Mouse (Mus musculus): Measurements from ENCODE around the gene Gm28048. TPM values are rescaled to one million over a fixed set of nuclear protein-coding genes. Genes with fewer than 3 reads are reported as not detected.

Gene Gm28048
- polyA plus RNA-seq, 1 experiment from 2014 or later, result 6.8 TPM

DNA sequence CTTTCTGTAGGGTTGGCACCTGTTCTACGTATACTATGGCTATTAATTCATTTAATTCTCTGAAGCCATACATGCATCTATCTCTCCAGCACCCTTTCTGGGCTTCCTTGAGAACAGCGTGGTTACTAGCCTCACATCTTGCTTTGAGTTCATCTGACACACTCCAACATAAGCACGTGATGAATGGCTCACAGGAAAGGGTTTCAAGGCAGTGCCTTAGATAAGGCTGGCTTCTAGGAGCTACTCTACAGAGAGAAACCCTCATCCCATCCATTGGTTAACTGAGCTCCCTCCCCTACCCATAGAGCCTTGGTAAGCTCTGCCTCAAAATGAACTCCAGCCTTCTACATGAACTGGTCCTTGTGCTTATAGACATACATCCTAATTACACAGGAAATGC is 168.5 kb downstream of the Gm28048 start:
- Histone ChIP-seq H3K4me3 (replicated peaks) (no peak overlapping the region), H3K27ac (peak overlapping the region; percentile 45; the same call in 1 of the 2 replicates), H3K36me3 (no peaks in the 10 kb centered on the region), H3K27me3 (no peaks in the 10 kb centered on the region), H3K9ac (no peak overlapping the region), H3K9me3 (replicated peaks) (no peaks in the 10 kb centered on the region), H3K4me2 (no peak overlapping the region), H3K4me1 (replicated peaks) (peaks cover 52% of the 10 kb centered on the region)
- WGBS (ENCODE audit: insufficient replicate concordance), result 15% methylated on average over 3 of the region's 3 CpGs
- ATAC-seq (ENCODE audit: low read depth) (peak; percentile 76), DNase-seq (peak; percentile 18)

DNA sequence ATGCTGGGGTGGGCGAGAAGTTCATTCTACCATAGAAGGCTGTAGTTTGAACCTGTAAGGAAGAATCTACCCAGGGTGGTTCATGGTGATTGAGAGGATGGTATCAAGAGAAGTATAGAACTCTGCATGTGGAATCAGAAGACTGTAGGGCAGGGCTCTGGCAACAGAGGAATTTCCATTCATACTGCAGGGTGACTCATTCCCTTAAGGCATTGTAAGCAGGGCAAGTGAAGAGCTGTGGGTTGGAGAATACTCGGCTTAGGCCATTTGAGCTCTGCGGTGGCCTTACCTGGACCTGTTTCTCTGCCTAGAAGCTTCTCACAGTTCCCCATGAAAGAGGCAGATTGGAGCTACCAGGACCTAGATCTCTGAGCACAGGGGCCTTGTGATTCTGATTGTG is 170.5 kb downstream of the Gm28048 start:
- H3K27me3 ChIP-seq, result no peaks in the 10 kb centered on the region
- H3K9ac ChIP-seq, result no peak overlapping the region
- H3K9me3 ChIP-seq (replicated peaks), result no peaks in the 10 kb centered on the region
- no peak overlapping the region for H3K27ac ChIP-seq
- no peak overlapping the region for H3K4me2 ChIP-seq
- DNase-seq (no peak), ATAC-seq (ENCODE audit: low read depth) (no peak)
- H3K36me3 ChIP-seq, result no peaks in the 10 kb centered on the region
- 82% methylated on average over 3 of the region's 3 CpGs for WGBS (ENCODE audit: insufficient replicate concordance)
- H3K4me1 ChIP-seq (replicated peaks), result peaks cover 70% of the 10 kb centered on the region
- no peak overlapping the region for H3K4me3 ChIP-seq (replicated peaks)

DNA sequence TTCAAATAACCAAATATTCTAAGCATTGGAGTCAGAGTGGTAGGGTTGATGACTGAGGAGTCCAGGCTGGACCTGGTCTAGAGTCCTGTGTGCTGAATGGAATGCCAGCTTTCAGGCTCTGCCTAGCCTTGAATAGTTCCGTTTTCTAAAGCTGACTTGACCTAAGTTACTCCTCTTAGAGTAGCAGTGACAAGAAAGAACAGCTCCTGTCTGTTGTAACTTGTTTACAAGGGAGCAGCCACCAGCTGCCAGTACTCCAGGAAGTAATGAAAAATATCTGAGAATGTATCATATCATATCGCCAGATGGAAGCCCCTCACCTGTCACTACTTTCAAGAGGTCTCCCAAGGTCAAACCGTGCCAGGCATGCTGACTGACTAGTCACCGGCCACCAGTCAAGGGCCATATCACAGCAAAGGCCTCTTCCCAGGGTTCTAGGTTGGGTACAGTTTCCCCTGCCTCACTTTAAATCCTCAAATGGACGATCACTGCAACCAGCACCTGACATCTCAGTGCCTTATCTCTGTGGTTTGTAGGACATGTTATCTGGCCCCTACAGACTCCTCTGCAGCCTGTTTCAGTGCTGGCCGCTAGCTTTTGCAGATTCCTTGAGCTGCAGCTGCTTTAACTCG is 172.3 kb downstream of the Gm28048 start:
- DNase-seq (peak; percentile 32), ATAC-seq (ENCODE audit: low read depth) (peak; percentile 66; the same call in 1 of the 2 replicates)
- H3K27me3 ChIP-seq, result no peaks in the 10 kb centered on the region
- H3K27ac ChIP-seq, result no peak overlapping the region
- H3K4me3 ChIP-seq (replicated peaks), result no peak overlapping the region
- WGBS (ENCODE audit: insufficient replicate concordance), result 15% methylated on average over 7 of the region's 7 CpGs
- peaks cover 68% of the 10 kb centered on the region for H3K4me1 ChIP-seq (replicated peaks)
- H3K9me3 ChIP-seq (replicated peaks), result no peaks in the 10 kb centered on the region
- H3K4me2 ChIP-seq, result peak overlapping the region; percentile 37
- H3K9ac ChIP-seq, result no peak overlapping the region
- no peaks in the 10 kb centered on the region for H3K36me3 ChIP-seq

DNA sequence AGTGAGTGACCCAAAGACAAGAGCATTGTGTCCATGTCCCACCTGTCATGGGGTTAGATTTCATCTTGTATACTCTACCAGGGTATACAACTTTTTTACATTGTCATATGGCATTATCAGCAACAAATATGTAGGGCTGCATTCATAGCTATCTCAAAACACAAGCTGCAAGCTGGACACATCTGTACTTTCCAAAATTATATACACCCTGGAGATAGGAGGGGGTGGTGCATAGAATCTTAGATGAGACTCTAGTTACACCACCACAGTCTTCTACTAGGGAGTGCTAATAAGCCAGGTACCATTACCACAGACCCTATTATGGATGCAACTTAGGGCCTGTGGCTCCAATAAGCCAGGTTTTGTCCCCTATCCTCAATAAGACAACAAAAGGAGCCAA is 173.8 kb downstream of the Gm28048 start:
- H3K36me3 ChIP-seq, result no peaks in the 10 kb centered on the region
- peaks cover 53% of the 10 kb centered on the region for H3K4me1 ChIP-seq (replicated peaks)
- H3K27ac ChIP-seq, result no peak overlapping the region
- H3K4me2 ChIP-seq, result no peak overlapping the region
- H3K9me3 ChIP-seq (replicated peaks), result no peaks in the 10 kb centered on the region
- no peak for DNase-seq
- peak; percentile 62 for ATAC-seq (ENCODE audit: low read depth)
- H3K27me3 ChIP-seq, result no peaks in the 10 kb centered on the region
- no peak overlapping the region for H3K9ac ChIP-seq
- H3K4me3 ChIP-seq (replicated peaks), result no peak overlapping the region

DNA sequence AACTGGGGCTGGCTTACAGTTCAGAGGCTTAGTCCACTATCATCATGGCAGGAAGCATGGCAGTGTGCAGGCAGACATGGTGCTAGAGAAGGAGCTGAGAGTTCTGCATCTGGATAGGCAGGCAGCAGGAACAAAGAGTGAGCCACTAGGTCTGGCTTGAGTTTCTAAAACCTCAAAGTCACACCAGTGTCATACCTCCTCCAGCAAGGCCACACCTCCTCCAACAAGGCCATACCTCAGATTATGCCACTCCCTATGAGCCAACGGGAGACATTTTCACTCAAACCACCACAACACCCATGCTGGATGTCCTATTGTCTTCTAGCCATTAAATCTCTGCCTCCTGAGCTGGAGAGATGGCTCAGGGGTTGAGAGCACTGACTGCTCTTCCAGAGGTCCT is 176.7 kb downstream of the Gm28048 start:
- ATAC-seq (ENCODE audit: low read depth) (no peak), DNase-seq (no peak)
- peaks cover 45% of the 10 kb centered on the region for H3K4me1 ChIP-seq (replicated peaks)
- H3K27ac ChIP-seq, result no peak overlapping the region
- H3K9me3 ChIP-seq (replicated peaks), result no peaks in the 10 kb centered on the region
- no peak overlapping the region for H3K9ac ChIP-seq
- no peaks in the 10 kb centered on the region for H3K27me3 ChIP-seq
- H3K36me3 ChIP-seq, result no peaks in the 10 kb centered on the region
- no peak overlapping the region for H3K4me3 ChIP-seq (replicated peaks)
- 40% methylated on average over 1 of the region's 1 CpGs for WGBS (ENCODE audit: insufficient replicate concordance)
- H3K4me2 ChIP-seq, result no peak overlapping the region

DNA sequence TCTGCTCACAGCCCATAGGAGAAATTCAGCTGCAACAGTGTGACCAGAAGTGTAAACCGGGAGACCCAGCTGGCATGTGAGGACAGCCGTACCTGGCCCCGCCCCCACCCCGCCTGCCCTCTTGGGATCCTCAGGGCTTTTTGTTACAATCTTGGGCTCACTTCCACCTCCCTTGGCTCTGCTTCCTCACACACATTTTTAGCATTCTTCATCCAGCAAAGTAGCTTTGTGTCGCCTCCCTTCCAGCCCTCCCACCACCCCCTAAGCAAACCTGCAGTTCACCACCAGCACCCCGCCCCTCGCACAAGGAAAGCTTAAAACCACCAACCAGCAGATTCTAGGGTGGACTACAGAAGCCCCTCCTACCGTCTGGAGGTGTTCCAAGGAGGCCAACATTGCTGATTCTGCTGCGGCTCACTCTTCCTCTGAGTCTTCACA is 181.9 kb downstream of the Gm28048 start:
- H3K4me3 ChIP-seq (replicated peaks), result no peak overlapping the region
- peaks cover 23% of the 10 kb centered on the region for H3K4me1 ChIP-seq (replicated peaks)
- no peak for DNase-seq
- H3K4me2 ChIP-seq, result 0 out of 2 replicates have a peak overlapping the region, but pooled peaks have one; percentile 10
- H3K9me3 ChIP-seq (replicated peaks), result no peaks in the 10 kb centered on the region
- H3K27ac ChIP-seq, result no peak overlapping the region; the same call in 1 of the 2 replicates
- no peak for ATAC-seq (ENCODE audit: low read depth)
- no peaks in the 10 kb centered on the region for H3K36me3 ChIP-seq
- no peaks in the 10 kb centered on the region for H3K27me3 ChIP-seq
- WGBS (ENCODE audit: insufficient replicate concordance), result 32% methylated on average over 9 of the region's 9 CpGs
- no peak overlapping the region for H3K9ac ChIP-seq

DNA sequence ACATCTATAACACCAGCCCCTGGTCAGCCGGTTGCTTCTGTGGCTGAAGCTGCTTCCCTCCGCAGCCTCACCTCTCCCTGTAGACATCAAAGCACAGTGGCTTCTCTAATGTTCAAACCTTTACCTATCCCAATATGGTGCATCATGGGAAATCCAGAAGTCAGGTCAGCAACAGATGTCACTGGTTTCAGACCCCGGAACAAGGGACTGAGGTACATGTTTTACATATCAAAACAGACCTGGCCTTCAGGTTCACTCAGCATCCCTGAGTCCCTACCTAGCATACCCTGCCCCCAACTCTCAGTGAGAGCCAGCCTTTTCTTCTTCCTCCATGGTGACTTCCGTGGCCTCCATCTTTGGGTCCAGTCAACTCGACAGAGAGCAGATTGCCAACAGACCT is 183.0 kb downstream of the Gm28048 start:
- Histone ChIP-seq H3K36me3 (no peaks in the 10 kb centered on the region), H3K27ac (no peak overlapping the region), H3K9ac (no peak overlapping the region), H3K9me3 (replicated peaks) (no peaks in the 10 kb centered on the region), H3K4me3 (replicated peaks) (no peak overlapping the region), H3K27me3 (no peaks in the 10 kb centered on the region), H3K4me1 (replicated peaks) (peaks cover 34% of the 10 kb centered on the region), H3K4me2 (no peak overlapping the region)
- WGBS (ENCODE audit: insufficient replicate concordance), result 66% methylated on average over 5 of the region's 5 CpGs
- ATAC-seq (ENCODE audit: low read depth) (no peak), DNase-seq (no peak)

DNA sequence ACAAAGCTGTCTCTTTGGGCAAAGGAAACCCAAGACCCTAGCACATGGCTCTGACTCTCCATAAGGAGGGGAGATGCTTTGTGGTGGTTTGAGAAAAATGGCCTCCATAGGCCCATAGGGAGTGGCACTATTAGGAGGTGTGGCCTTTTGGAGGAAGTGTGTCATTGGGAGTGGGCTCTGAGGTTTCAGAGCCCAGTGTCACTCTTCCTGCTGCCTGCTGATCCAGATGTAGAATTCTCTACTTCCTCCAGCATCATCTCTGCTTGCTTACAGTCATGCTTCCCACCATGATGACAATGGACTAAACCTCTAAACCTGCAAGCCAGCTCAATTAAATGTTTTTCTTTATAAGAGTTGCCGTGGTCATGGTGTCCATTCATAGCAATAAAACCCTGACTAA is 187.2 kb downstream of the Gm28048 start:
- H3K27ac ChIP-seq, result no peak overlapping the region
- DNase-seq (no peak), ATAC-seq (ENCODE audit: low read depth) (no peak)
- peaks cover 45% of the 10 kb centered on the region for H3K4me1 ChIP-seq (replicated peaks)
- WGBS (ENCODE audit: insufficient replicate concordance), result 68% methylated on average over 1 of the region's 1 CpGs
- H3K4me3 ChIP-seq (replicated peaks), result no peak overlapping the region
- H3K4me2 ChIP-seq, result no peak overlapping the region
- H3K36me3 ChIP-seq, result no peaks in the 10 kb centered on the region
- H3K9ac ChIP-seq, result no peak overlapping the region
- H3K27me3 ChIP-seq, result no peaks in the 10 kb centered on the region
- no peaks in the 10 kb centered on the region for H3K9me3 ChIP-seq (replicated peaks)

DNA sequence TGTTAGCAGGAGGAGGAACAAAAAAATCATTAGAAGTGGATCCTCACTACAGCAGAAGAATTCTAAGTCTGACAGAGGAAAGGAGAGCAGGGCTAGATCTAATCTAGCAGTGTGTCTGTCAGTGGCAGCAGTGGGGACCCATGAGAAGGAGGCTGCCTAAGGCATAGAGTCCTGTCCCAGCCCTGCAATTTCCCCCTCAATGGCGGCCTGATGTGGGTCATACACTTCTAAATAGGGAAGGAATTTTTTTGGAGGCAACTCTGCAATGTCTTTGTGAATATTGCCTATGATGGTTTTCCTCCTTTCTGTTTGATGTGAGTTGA is 188.0 kb downstream of the Gm28048 start:
- 26% methylated on average over 1 of the region's 1 CpGs for WGBS (ENCODE audit: insufficient replicate concordance)
- Histone ChIP-seq H3K36me3 (no peaks in the 10 kb centered on the region), H3K27ac (peak overlapping the region; percentile 75), H3K4me3 (replicated peaks) (no peak overlapping the region), H3K27me3 (no peaks in the 10 kb centered on the region), H3K9me3 (replicated peaks) (no peaks in the 10 kb centered on the region), H3K4me1 (replicated peaks) (peaks cover 48% of the 10 kb centered on the region), H3K9ac (no peak overlapping the region), H3K4me2 (peak overlapping the region; percentile 37; the same call in 1 of the 2 replicates)
- ATAC-seq (ENCODE audit: low read depth) (peak; percentile 85), DNase-seq (no peak)

DNA sequence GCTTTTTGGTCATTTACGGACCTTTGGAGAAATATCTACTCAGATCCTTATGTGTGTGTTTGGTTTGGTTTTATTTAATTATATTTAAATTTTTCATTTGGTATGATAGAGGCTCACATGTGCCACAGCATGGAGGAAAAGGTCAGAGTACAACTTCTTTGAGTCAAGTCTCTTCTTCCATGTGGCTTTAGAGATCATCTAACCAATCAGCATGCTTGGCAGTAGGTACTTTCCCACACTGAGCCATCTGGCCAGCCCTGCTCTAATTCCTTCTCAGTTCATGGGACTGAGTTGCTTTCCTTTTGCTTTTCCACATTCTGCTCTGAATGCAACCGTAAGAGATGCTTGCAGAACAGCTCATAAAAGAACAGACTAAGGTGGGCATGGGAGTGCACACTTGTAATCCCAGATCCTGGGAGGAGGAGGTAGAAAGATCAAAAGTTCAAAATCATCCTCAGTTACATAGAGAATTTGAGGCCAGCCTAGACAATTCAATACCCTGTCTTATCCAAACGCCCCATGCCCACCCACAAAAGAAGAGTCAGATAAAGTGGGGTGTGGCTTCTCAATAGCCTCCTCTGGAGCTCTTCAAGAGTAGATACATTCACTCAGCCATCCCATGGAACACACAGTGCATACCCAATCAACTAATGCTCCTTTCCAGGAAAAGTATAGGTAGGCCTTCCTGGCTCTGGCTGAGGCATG is 188.6 kb downstream of the Gm28048 start:
- Histone ChIP-seq H3K4me1 (replicated peaks) (peaks cover 52% of the 10 kb centered on the region), H3K9me3 (replicated peaks) (no peaks in the 10 kb centered on the region), H3K4me2 (peak overlapping the region; percentile 37), H3K36me3 (no peaks in the 10 kb centered on the region), H3K27ac (peak overlapping the region; percentile 75), H3K4me3 (replicated peaks) (no peak overlapping the region), H3K27me3 (no peaks in the 10 kb centered on the region), H3K9ac (no peak overlapping the region)
- 50% methylated on average over 3 of the region's 3 CpGs for WGBS (ENCODE audit: insufficient replicate concordance)
- ATAC-seq (ENCODE audit: low read depth) (peak; percentile 94), DNase-seq (peak; percentile 51)

DNA sequence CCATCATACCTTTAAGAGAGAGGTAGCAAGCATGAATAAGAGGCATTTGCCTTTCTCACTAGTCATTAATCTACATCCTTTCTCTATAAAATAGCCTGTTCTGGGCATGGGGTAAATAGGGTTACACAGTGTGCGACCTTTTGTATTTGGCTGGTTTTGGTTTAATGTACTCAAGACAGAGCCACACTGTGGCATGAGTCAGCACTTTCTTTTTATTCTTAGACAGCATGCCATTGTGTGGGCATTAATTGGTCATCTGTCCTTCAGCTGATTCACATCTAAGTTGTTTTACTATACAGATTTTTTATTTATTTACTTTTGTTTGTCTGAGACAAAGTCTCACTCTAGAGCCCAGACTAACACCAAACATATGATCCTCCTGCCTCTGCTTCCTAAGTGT is 189.7 kb downstream of the Gm28048 start:
- Histone ChIP-seq H3K27me3 (no peaks in the 10 kb centered on the region), H3K36me3 (no peaks in the 10 kb centered on the region), H3K27ac (no peak overlapping the region), H3K4me1 (replicated peaks) (peaks cover 53% of the 10 kb centered on the region), H3K4me3 (replicated peaks) (no peak overlapping the region), H3K4me2 (no peak overlapping the region), H3K9ac (no peak overlapping the region), H3K9me3 (replicated peaks) (no peaks in the 10 kb centered on the region)
- WGBS (ENCODE audit: insufficient replicate concordance), result 88% methylated on average over 1 of the region's 1 CpGs
- ATAC-seq (ENCODE audit: low read depth) (no peak), DNase-seq (no peak)

DNA sequence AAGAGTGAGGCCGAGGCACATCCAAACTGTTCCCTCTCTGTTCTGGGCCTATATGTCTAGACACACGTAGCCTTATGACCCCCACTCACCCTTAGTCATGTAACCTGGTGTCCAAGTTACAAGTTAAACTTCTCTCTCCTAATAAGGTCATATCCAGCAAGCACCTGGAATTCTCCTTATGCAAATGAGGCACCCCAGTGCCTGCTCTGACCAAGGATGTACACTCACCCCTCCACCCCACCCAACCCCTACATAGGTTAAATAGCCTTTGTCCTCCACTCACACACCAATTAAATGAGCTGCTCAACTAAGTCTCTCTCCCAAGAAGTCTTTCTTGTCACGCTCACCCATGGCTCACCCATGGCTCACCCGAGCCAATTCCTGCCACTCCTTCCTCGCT is 190.2 kb downstream of the Gm28048 start:
- WGBS (ENCODE audit: insufficient replicate concordance), result 84% methylated on average over 5 of the region's 5 CpGs
- Histone ChIP-seq H3K4me2 (no peak overlapping the region), H3K9me3 (replicated peaks) (no peaks in the 10 kb centered on the region), H3K4me1 (replicated peaks) (peaks cover 53% of the 10 kb centered on the region), H3K27ac (no peak overlapping the region), H3K4me3 (replicated peaks) (no peak overlapping the region), H3K36me3 (no peaks in the 10 kb centered on the region), H3K9ac (no peak overlapping the region), H3K27me3 (no peaks in the 10 kb centered on the region)
- DNase-seq (no peak), ATAC-seq (ENCODE audit: low read depth) (no peak)

Measured in liver, embryonic 13.5 days (tissue).